Mouse (Mus musculus): Measurements from ENCODE around the gene Tub. TPM values are rescaled to one million over a fixed set of nuclear protein-coding genes. Genes with fewer than 3 reads are reported as not detected.
A peak's percentile ranks its signal among the peaks of the same experiment; 100 is the strongest.

The Tub gene
- polyA plus RNA-seq, 1 experiment from 2014 or later: 0.06 TPM

DNA sequence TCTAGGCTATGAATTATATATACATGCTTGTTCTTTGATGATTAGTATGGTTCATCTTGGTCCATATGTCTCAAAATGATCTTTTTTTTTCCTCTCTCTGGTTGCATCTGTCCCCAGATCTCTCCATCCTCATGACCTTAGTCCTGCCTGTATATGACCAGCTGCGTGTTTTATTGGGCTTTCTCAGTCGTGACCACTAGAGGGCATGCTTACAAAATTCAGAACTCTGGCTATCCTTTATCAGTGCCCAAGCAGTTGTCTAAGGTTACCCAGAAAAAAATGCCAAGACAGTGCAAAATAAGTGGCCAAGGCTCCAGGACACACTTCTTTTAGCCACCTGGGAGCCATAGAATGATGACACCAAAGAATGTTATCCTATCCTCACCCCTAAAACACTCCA lies 6.1 kb upstream of the Tub start:
- no peaks in the 10 kb centered on the region for H3K9me3 ChIP-seq (replicated peaks)
- H3K27ac ChIP-seq: no peak overlapping the region
- H3K27me3 ChIP-seq: peaks cover 5% of the 10 kb centered on the region
- DNase-seq: peak; percentile 25
- ATAC-seq (ENCODE audit: low read depth): peak; percentile 71
- WGBS (ENCODE audit: insufficient replicate concordance): 4% methylated on average over 2 of the region's 2 CpGs
- peaks cover 63% of the 10 kb centered on the region for H3K36me3 ChIP-seq
- no peak overlapping the region for H3K9ac ChIP-seq
- H3K4me1 ChIP-seq (replicated peaks): no peaks in the 10 kb centered on the region
- no peak overlapping the region for H3K4me2 ChIP-seq
- no peak overlapping the region for H3K4me3 ChIP-seq (replicated peaks)

DNA sequence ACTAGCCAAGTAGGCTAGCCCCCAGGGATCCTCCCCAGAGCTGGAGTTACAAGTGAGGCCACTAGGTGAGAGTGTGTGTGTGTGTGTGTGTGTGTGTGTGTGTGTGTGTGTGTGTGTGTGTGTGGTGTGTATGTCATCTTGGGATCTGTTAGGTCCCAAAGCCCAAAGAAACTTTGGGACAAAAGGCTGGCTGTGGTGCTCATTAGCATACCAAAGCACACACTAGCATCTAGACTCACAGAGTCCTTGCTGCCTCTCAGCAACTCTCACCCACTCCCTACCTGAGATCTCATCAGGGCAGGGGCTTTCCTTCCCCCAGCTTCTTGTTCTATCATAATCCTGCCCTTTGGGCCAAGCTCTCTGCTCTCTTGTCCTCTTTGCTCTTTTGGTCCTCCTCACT lies 1.5 kb upstream of the Tub start:
- no peak overlapping the region for H3K27ac ChIP-seq
- peaks cover 19% of the 10 kb centered on the region for H3K36me3 ChIP-seq
- no peak overlapping the region for H3K4me2 ChIP-seq
- peaks cover 3% of the 10 kb centered on the region for H3K4me1 ChIP-seq (replicated peaks)
- H3K27me3 ChIP-seq: peaks cover 50% of the 10 kb centered on the region
- DNase-seq: no peak
- no peak for ATAC-seq (ENCODE audit: low read depth)
- no peak overlapping the region for H3K9ac ChIP-seq
- H3K9me3 ChIP-seq (replicated peaks): no peaks in the 10 kb centered on the region
- no peak overlapping the region for H3K4me3 ChIP-seq (replicated peaks)

DNA sequence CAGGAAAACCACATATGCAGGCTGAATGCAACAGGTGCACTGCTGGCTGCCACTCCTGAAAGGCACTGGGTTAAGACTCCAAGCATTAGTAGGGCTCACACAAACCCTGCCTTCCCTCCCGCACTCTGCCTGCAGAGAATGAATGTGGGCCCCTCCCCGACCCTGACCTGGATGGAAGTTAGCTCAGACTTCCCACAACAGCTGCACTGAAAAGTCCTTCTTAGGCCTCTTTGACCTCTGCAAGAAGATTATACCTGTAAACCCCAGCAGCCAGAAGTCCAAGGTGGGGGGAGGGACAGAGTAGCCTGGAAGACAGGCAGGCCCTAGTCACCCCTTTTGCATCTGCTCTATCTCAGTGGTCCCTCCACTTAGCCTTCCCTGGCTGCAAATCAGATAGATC lies 837 bp upstream of the Tub start:
- H3K36me3 ChIP-seq: peaks cover 12% of the 10 kb centered on the region
- peaks cover 3% of the 10 kb centered on the region for H3K4me1 ChIP-seq (replicated peaks)
- 40% methylated on average over 2 of the region's 2 CpGs for WGBS (ENCODE audit: insufficient replicate concordance)
- no peaks in the 10 kb centered on the region for H3K9me3 ChIP-seq (replicated peaks)
- H3K27me3 ChIP-seq: peaks cover 50% of the 10 kb centered on the region
- DNase-seq: no peak
- H3K9ac ChIP-seq: no peak overlapping the region
- H3K4me3 ChIP-seq (replicated peaks): no peak overlapping the region
- ATAC-seq (ENCODE audit: low read depth): no peak
- H3K4me2 ChIP-seq: no peak overlapping the region
- no peak overlapping the region for H3K27ac ChIP-seq

DNA sequence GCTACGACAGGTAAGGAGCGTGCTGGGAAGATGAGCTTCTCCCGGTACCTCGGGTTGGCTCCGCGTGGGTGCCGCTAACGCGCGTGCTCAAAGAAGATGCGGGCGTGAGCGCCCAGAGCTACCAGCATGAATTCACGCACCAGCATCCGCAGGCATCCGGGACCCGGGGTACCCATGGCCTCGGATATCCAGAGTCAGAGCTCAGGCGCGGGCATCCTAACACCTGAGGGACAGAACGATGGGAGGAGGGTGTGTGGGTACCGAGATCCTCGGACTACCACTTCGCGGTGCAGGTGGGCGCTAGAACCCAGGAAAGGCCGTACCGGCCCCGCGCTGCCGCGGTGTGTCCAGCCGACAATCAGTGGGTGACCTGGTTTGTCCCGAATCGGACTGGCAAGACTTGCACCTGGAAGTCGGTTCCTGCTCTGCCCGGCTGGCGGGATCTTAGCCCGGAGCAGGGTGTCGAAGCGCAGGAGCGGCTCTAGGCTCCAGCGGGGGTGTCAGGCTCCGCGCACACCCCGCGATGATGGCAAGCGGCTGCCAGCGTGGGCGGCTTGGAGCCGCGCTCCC lies 709 bp downstream of the Tub start:
- ATAC-seq (ENCODE audit: low read depth): no peak
- no peak overlapping the region for H3K9ac ChIP-seq
- no peak overlapping the region for H3K27ac ChIP-seq
- DNase-seq: no peak
- H3K9me3 ChIP-seq (replicated peaks): no peaks in the 10 kb centered on the region
- peak overlapping the region; percentile 31 for H3K4me3 ChIP-seq (replicated peaks)
- peaks cover 50% of the 10 kb centered on the region for H3K27me3 ChIP-seq
- H3K36me3 ChIP-seq: no peaks in the 10 kb centered on the region
- H3K4me1 ChIP-seq (replicated peaks): peaks cover 3% of the 10 kb centered on the region
- 3% methylated on average over 52 of the region's 52 CpGs for WGBS (ENCODE audit: insufficient replicate concordance)
- peak overlapping the region; percentile 49 for H3K4me2 ChIP-seq

DNA sequence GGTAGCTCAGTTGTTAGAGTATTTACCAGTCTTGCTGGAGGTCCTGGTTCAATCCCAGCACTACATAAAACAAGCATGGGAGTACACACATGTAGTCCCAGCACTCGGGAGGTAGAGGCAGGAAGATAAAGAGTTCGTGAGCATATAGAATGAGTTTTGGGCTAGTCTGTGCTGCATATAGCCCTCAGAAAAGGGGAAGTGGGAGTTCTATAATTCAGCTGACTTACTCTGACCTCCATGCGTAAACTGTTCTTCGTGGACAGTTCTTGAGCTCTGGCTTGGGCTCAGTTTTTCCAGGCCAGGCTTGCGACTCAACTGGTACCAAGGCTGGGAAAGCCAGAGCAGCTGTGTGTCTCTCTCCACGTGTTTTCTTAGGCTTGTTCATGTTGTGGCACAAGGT lies 2.7 kb downstream of the Tub start:
- ATAC-seq (ENCODE audit: low read depth): no peak
- no peak overlapping the region for H3K4me3 ChIP-seq (replicated peaks)
- 40% methylated on average over 6 of the region's 6 CpGs for WGBS (ENCODE audit: insufficient replicate concordance)
- H3K9ac ChIP-seq: no peak overlapping the region
- H3K36me3 ChIP-seq: no peaks in the 10 kb centered on the region
- H3K27me3 ChIP-seq: peaks cover 50% of the 10 kb centered on the region
- peaks cover 3% of the 10 kb centered on the region for H3K4me1 ChIP-seq (replicated peaks)
- no peak overlapping the region for H3K4me2 ChIP-seq
- no peak overlapping the region for H3K27ac ChIP-seq
- DNase-seq: no peak
- no peaks in the 10 kb centered on the region for H3K9me3 ChIP-seq (replicated peaks)

DNA sequence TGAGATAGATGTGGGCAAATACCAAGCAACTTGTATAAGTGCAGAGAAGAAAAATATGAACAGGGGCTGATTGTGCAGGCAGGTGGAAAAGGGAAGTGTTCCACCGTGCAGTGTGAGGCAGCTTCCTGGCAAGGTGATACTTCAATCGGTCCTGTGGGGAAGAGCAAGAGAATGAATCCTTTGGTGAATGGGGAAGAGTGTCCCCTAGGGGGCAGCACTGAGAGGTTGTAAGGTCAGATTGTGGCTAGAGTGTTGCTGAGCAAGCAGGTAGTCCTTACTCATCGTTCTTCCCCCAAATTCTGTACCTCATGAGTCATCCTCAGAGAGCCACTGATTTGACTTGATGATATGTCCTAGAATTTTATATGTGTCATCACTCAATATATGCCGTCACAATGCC lies 4.0 kb downstream of the Tub start:
- Histone ChIP-seq H3K4me1 (replicated peaks) (peaks cover 3% of the 10 kb centered on the region), H3K36me3 (no peaks in the 10 kb centered on the region), H3K9ac (no peak overlapping the region), H3K27ac (no peak overlapping the region), H3K4me2 (no peak overlapping the region), H3K9me3 (replicated peaks) (no peaks in the 10 kb centered on the region), H3K27me3 (peaks cover 43% of the 10 kb centered on the region), H3K4me3 (replicated peaks) (no peak overlapping the region)
- WGBS (ENCODE audit: insufficient replicate concordance): 41% methylated on average over 4 of the region's 4 CpGs
- ATAC-seq (ENCODE audit: low read depth) (no peak), DNase-seq (no peak)

DNA sequence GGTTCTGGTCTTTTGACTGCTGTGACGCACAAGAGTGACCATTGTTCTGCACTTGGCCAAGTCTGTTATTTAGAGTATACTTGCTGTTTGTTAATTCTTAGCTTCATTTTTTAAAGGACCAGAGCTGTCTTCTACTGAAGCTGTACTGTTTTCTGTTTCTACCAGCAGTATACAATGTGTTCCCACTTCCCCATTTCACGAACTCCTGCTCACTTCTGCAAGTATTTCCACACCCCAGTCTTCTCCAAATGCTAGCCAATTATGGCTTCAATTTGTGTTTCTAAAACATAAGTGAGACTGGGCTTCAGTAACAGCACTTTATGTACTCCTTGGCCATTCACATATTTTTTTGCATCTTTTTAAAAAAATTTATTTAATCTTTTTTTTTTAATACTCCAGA lies 7.6 kb downstream of the Tub start:
- no peak overlapping the region for H3K4me2 ChIP-seq
- 41% methylated on average over 2 of the region's 2 CpGs for WGBS (ENCODE audit: insufficient replicate concordance)
- no peaks in the 10 kb centered on the region for H3K36me3 ChIP-seq
- H3K27me3 ChIP-seq: peaks cover 7% of the 10 kb centered on the region
- DNase-seq: no peak
- no peak overlapping the region for H3K4me3 ChIP-seq (replicated peaks)
- H3K27ac ChIP-seq: no peak overlapping the region
- H3K9me3 ChIP-seq (replicated peaks): no peaks in the 10 kb centered on the region
- no peaks in the 10 kb centered on the region for H3K4me1 ChIP-seq (replicated peaks)
- H3K9ac ChIP-seq: no peak overlapping the region
- no peak for ATAC-seq (ENCODE audit: low read depth)

DNA sequence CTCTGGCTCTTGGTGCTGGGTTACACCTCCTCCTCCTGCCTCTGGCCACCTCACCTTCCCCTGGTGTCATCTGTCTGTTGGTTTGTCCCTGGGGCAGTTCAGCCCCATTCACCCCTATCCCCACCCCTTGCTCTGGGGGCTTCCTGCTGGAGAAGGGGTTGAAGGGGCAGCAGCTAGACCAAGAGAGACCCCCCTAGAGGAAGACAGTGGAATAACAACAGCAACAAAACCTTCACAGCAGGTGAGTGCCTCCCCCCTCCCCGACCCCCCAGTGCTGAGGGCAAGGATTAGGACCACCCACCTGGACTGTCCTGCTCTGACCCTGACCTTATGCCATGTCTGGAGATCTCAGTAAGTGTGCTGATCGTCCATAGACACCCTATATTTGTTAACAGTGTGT lies 15.8 kb downstream of the Tub start:
- Histone ChIP-seq H3K4me2 (no peak overlapping the region), H3K27me3 (no peaks in the 10 kb centered on the region), H3K9me3 (replicated peaks) (no peaks in the 10 kb centered on the region), H3K36me3 (no peaks in the 10 kb centered on the region), H3K9ac (no peak overlapping the region), H3K27ac (no peak overlapping the region), H3K4me3 (replicated peaks) (no peak overlapping the region), H3K4me1 (replicated peaks) (no peaks in the 10 kb centered on the region)
- 19% methylated on average over 2 of the region's 2 CpGs for WGBS (ENCODE audit: insufficient replicate concordance)
- ATAC-seq (ENCODE audit: low read depth) (no peak), DNase-seq (no peak)

DNA sequence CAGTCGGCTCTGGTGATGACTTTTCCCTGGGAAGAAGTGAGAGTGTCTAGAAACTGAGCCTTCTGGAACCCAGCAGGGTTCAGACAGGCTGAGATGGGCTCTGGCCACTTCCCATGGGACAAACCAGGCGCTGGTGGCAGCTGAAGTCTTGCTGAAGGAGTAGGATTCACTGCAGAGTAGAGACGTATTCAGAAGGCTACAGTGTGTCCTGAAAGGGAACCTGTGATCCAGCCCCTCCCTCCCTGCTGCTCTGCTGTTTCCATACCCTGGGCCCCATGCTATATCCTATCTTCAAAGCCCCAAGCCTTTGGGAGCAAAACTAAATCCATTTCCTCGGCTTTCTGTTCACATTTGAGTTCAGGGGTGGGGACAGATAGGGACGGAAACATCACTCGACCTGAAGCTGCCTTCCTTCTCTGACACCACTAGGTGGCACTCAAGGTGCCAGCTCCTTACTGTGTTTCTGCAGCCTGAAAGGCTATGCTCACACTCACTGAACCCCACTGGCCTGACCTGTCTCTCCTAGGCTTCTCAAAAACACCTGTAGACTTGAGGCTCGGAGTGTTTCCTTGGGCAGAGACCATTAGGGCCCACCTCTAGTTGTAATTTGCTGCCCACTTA lies 16.7 kb downstream of the Tub start:
- 26% methylated on average over 7 of the region's 7 CpGs for WGBS (ENCODE audit: insufficient replicate concordance)
- no peak for DNase-seq

DNA sequence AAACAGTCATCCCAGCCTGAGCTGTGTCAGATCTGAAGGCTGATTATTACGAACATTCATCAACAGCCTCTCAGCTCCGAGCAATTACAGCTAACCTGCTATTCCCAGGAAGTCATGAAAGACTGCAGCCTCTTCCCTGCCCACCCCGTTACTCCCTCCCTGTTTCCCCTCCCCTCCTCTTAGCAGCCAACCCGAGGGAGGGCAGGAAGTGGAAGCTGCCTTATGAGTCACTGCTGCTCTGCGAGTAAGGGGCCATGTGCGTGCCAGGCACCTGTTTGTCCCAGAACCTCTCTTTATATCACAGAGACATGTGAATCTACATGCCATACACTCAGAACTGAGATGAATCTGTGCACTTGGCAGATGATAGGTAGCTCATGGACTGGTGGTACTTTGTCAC lies 18.1 kb downstream of the Tub start:
- H3K9ac ChIP-seq: no peak overlapping the region
- H3K27me3 ChIP-seq: no peaks in the 10 kb centered on the region
- no peaks in the 10 kb centered on the region for H3K4me1 ChIP-seq (replicated peaks)
- H3K9me3 ChIP-seq (replicated peaks): no peaks in the 10 kb centered on the region
- DNase-seq (no peak), ATAC-seq (ENCODE audit: low read depth) (no peak)
- no peak overlapping the region for H3K4me3 ChIP-seq (replicated peaks)
- no peak overlapping the region for H3K4me2 ChIP-seq
- no peak overlapping the region for H3K27ac ChIP-seq
- WGBS (ENCODE audit: insufficient replicate concordance): 27% methylated on average over 6 of the region's 6 CpGs
- H3K36me3 ChIP-seq: no peaks in the 10 kb centered on the region

More for the DNA sequence above, 16.7 kb downstream of the Tub start:
- no peak overlapping the region for H3K27ac ChIP-seq
- H3K36me3 ChIP-seq: no peaks in the 10 kb centered on the region
- H3K27me3 ChIP-seq: no peaks in the 10 kb centered on the region
- H3K4me1 ChIP-seq (replicated peaks): no peaks in the 10 kb centered on the region
- H3K4me3 ChIP-seq (replicated peaks): no peak overlapping the region
- no peaks in the 10 kb centered on the region for H3K9me3 ChIP-seq (replicated peaks)
- no peak overlapping the region for H3K9ac ChIP-seq
- peak; percentile 62 for ATAC-seq (ENCODE audit: low read depth)
- no peak overlapping the region for H3K4me2 ChIP-seq

DNA sequence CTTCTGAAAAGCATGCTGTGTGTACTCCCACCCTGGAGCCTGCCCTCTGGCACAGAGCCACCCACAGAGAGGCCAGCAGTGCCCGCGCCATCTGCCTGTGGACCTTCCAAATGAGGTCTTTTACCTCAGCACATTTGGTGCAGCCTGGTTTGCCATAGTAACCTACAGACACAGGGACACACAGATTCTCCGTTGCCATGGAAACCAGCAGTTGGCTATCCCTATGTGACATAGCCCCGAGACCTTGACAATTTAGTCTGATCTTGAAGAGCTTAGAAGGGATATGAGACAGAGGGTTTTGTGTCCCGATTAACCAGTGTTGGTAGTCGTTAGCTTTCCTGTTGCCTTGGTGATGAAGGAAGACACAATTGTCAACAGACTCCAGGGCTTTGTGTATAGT lies 22.1 kb downstream of the Tub start:
- no peak for DNase-seq
- H3K36me3 ChIP-seq: no peaks in the 10 kb centered on the region
- H3K27me3 ChIP-seq: no peaks in the 10 kb centered on the region
- H3K4me1 ChIP-seq (replicated peaks): no peaks in the 10 kb centered on the region
- ATAC-seq (ENCODE audit: low read depth): no peak
- H3K4me2 ChIP-seq: no peak overlapping the region
- H3K4me3 ChIP-seq (replicated peaks): no peak overlapping the region
- no peak overlapping the region for H3K27ac ChIP-seq
- H3K9me3 ChIP-seq (replicated peaks): no peaks in the 10 kb centered on the region
- 53% methylated on average over 6 of the region's 6 CpGs for WGBS (ENCODE audit: insufficient replicate concordance)
- H3K9ac ChIP-seq: no peak overlapping the region

DNA sequence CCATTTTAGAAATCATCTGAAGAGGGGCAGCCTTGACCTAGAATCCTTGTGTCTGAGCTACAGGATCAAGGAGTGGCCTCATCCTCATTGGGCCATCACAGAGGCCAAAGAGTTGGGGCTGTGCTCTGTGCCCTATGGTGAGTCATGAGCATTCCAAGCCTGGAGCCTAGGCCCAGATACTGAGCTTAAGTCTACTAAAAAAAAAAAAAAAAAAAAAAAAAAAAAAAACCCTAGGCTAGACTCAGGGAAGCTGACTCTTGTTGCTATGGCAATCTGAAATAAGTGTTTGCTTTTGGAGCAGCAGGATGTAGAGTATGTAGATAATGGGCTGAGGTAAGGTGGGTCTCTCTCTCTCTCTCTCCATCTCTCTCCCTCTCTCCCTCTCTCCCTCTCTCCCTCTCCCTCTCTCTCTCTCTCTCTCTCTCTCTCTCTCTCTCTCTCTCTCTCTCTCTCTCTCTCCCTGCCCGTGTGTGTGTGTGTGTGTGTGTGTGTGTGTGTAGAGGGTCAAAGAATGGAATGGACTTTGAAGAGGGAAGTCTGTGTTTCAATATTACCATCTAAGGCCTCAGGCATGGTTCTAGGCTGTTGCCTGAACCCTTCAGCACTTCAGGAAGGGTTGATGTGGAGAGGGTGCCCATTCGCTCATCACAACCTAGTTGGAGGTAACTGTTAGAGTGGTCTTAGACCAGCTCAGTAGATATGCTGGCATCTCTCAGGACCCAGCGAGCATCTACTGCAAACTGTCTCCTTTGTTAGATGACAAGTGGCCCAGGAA lies 36.0 kb downstream of the Tub start:
- no peaks in the 10 kb centered on the region for H3K4me1 ChIP-seq (replicated peaks)
- ATAC-seq (ENCODE audit: low read depth) (no peak), DNase-seq (no peak)
- no peak overlapping the region for H3K9ac ChIP-seq
- no peak overlapping the region for H3K4me3 ChIP-seq (replicated peaks)
- no peak overlapping the region for H3K27ac ChIP-seq
- H3K27me3 ChIP-seq: no peaks in the 10 kb centered on the region
- no peaks in the 10 kb centered on the region for H3K9me3 ChIP-seq (replicated peaks)
- no peaks in the 10 kb centered on the region for H3K36me3 ChIP-seq
- H3K4me2 ChIP-seq: no peak overlapping the region
- 54% methylated on average over 2 of the region's 3 CpGs for WGBS (ENCODE audit: insufficient replicate concordance)

Data from liver, embryonic 13.5 days (tissue).